Mouse (Mus musculus) lung, embryonic 15.5 days (tissue): ENCODE measurements around the gene Gm17651. TPM values are rescaled to one million over a fixed set of nuclear protein-coding genes. Genes with fewer than 3 reads are reported as not detected.

Experiments used
- ATAC-seq: fragments of 200-750 bp; cut with Nextera tagmentation; 2 replicates; pipeline ENCODE4 v1.8.0; 2017; ENCODE audit warnings: moderate number of reproducible peaks, borderline replicate concordance; ENCODE audit not compliant: low FRiP score, low TSS enrichment; ENCODE audit errors: extremely low read depth
- H3K27ac ChIP-seq: fragments of 300-500 bp; sonication (generic); 2 replicates; pipeline ENCODE4 v1.5.1; 2015; ENCODE audit warnings: moderate library complexity, mild to moderate bottlenecking, inconsistent platforms
- H3K27me3 ChIP-seq: fragments of 300-500 bp; sonication (generic); 2 replicates; pipeline ENCODE4 v1.6.1; 2015; ENCODE audit warnings: inconsistent platforms
- H3K36me3 ChIP-seq: fragments of 300-500 bp; sonication (generic); 2 replicates; pipeline ENCODE4 v1.6.1; 2015; ENCODE audit warnings: inconsistent platforms
- H3K4me1 ChIP-seq: fragments of 300-500 bp; sonication (generic); 2 replicates; pipeline ENCODE4 v1.6.1; 2015; ENCODE audit warnings: inconsistent platforms
- H3K4me2 ChIP-seq: fragments of 300-500 bp; sonication (generic); 2 replicates; pipeline ENCODE4 v1.6.1; 2015; ENCODE audit warnings: inconsistent platforms, mild to moderate bottlenecking, moderate library complexity
- H3K4me3 ChIP-seq: fragments of 300-500 bp; sonication (generic); 2 replicates; pipeline ENCODE4 v1.5.1; 2015; ENCODE audit warnings: mild to moderate bottlenecking, inconsistent platforms
- H3K9ac ChIP-seq: fragments of 300-500 bp; sonication (generic); 2 replicates; pipeline ENCODE4 v1.6.1; 2015; ENCODE audit warnings: inconsistent platforms
- H3K9me3 ChIP-seq: fragments of 300-500 bp; sonication (generic); 2 replicates; pipeline ENCODE4 v1.6.1; 2016; ENCODE audit warnings: inconsistent platforms
- WGBS: fragments of 180-500 bp; shearing (Covaris S2); methylation state at CpG from one replicate; pipeline ENCODE4 v1.1.7; 2015; 5-methylcytosine and 5-hydroxymethylcytosine counted together
- polyA plus RNA-seq: library from polyadenylated mRNA; unstranded; fragments of >200 nt; fragmentation: Nextera tagmentation; extraction: Ambion mirVana; gene quantifications from 2 replicates; pipeline ENCODE4 v1.2.1, GENCODE M21; 2015

Gm17651 gene
- polyA plus RNA-seq, 1 experiment from 2014 or later, result not detected

DNA sequence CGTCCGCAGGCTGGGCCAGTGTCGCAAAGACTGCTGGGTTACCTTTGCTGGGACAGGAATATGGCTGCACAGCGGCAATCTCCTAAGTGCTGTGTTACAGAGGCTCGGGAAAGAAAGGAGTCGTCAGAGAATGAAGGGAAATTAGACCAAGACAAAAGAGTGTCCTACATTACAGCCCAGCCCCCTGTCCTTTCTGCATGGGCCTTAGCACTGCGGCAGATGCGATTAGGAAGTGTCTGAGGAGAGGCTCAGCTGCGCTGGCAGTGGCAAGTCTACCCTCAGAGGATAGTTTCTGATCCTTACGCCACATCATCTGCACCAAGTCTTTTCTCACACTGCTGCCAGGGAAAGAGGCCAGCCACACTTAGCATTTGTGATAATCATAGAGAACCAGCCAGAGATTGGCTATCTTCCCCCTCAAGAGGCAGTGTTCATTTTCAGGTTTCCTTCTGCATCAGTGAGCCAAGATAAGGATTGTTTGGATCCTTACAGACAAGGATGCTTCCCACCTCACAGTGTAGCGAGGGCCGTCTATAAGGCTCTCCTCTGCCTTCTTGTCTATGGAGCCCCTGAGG, 17.0 kb upstream of the Gm17651 start:
- Histone ChIP-seq H3K27ac (no peak overlapping the region), H3K9ac (no peak overlapping the region), H3K4me3 (no peak overlapping the region), H3K27me3 (no peaks in the 10 kb centered on the region), H3K4me2 (no peak overlapping the region), H3K36me3 (no peaks in the 10 kb centered on the region), H3K9me3 (no peaks in the 10 kb centered on the region), H3K4me1 (peaks cover 21% of the 10 kb centered on the region)
- WGBS, result 57% methylated on average over 12 of the region's 12 CpGs
- no peak for ATAC-seq

DNA sequence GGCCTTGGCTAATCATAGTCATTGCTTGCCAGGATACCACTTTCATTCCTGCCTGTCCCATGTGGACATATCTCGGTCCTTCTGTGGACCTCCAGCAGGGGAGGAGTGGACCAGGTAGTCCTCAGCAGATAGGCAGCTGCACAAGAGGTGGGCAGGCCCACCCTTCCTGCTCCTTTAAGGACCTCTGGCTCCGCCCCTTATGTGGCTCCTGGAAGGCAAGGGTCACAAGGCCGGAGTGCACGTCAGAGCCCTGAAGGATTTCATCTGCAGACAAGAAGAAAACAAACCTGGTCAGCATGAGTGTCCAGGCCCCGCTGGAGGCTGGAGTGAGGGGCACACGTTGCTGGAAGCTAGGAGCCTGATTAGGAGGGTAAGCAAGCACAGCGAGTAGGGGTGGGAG, 16.1 kb upstream of the Gm17651 start:
- H3K27ac ChIP-seq, result no peak overlapping the region
- no peaks in the 10 kb centered on the region for H3K36me3 ChIP-seq
- no peak overlapping the region for H3K4me3 ChIP-seq
- H3K9me3 ChIP-seq, result no peaks in the 10 kb centered on the region
- no peaks in the 10 kb centered on the region for H3K27me3 ChIP-seq
- 38% methylated on average over 7 of the region's 7 CpGs for WGBS
- H3K4me2 ChIP-seq, result no peak overlapping the region
- no peak overlapping the region for H3K9ac ChIP-seq
- peaks cover 21% of the 10 kb centered on the region for H3K4me1 ChIP-seq
- peak; percentile 34; the same call in 1 of the 2 replicates for ATAC-seq

DNA sequence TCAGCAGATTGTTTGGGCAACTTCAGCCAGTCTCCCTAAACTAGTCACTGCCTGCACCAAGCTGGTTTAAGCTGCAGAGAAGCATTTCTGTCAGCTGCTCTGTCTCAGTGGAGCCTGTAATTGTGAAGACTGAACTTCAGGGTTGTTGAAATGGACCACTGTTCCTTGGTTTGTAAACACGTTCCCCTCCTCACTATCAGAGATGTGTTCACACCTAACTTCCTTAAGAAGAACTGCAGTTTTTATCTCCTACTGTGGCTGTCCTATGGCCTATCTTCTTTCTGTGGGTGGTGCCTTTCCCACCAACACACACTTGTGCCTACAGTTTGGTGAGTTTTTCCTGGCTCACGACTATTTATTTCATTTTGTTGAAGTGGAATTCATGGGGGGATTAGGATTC, 14.8 kb upstream of the Gm17651 start:
- Histone ChIP-seq H3K4me2 (no peak overlapping the region), H3K9ac (no peak overlapping the region), H3K27me3 (no peaks in the 10 kb centered on the region), H3K36me3 (no peaks in the 10 kb centered on the region), H3K9me3 (no peaks in the 10 kb centered on the region), H3K4me1 (peaks cover 22% of the 10 kb centered on the region), H3K27ac (no peak overlapping the region), H3K4me3 (no peak overlapping the region)
- ATAC-seq, result no peak
- WGBS, result 55% methylated on average over 2 of the region's 2 CpGs

DNA sequence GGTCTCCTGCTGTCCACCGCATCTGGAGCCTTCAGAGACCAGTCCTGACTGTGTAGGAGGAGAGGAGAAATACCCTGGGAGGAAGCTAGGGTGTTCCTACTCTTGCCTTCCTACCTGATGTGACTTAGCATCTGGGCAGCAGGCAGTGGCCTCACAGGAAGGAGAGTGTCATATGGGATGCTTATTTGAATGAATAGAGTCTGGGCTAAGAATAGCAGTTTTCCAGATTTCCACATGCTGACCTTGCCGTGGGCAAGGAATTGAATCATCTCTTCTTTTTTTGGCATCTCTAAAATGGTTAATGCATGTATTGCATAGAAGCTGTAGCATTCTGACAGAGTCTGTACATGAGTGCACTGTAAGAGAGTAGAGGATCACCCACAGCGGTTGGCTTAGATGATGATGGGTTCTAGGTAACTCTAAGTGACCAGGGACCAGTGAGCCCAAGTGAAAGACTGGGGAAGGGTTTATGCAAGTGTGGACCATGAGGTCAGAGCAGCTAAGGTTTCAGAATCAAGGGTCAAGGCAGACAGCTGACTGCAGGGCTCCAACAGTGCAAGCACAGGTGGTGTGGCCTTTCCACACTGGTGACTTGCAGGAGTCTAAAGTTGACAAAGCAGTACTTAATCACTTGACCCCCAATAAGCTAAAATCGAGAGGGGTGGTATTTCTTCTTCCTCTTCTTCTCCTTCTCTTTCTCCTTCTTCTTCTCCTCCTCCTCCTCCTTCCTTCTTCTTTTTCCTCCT, 12.1 kb upstream of the Gm17651 start:
- no peak overlapping the region for H3K9ac ChIP-seq
- H3K27ac ChIP-seq, result no peak overlapping the region
- H3K27me3 ChIP-seq, result no peaks in the 10 kb centered on the region
- H3K4me3 ChIP-seq, result no peak overlapping the region
- H3K9me3 ChIP-seq, result no peaks in the 10 kb centered on the region
- ATAC-seq, result no peak
- no peak overlapping the region for H3K4me2 ChIP-seq
- H3K4me1 ChIP-seq, result peaks cover 30% of the 10 kb centered on the region
- H3K36me3 ChIP-seq, result no peaks in the 10 kb centered on the region
- 79% methylated on average over 4 of the region's 4 CpGs for WGBS

DNA sequence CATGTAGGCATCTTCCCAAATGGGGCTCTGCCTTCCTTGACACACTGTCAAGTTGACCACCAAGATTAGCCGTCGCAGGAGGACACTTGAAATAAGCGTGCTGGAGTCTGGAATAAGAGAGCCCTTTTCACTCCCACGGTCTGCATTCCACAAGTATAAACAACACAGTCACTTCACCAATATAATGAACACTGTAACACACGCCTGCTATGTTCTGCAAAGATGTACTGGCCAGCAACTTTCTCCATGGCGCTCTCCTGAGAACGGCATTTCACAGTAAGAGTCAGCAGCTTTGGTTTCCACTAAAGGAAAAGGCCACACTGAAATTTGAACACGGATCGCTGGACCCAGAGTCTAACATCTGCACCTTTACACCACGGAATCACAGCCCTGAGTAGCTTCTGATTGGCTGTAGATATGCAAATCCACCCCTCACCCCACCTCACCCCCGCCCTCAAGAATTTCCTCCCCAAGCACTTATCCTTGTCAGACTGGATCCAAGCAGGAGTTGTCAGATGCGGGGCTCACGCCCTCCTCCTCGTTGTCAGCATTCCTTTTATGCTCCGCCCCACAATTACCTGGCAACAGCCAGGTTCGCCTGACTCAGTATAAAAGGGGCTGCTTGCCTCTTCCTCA, 9.2 kb upstream of the Gm17651 start:
- peak overlapping the region; percentile 36 for H3K4me2 ChIP-seq
- 8% methylated on average over 16 of the region's 16 CpGs for WGBS
- peak overlapping the region; percentile 54 for H3K27ac ChIP-seq
- no peaks in the 10 kb centered on the region for H3K36me3 ChIP-seq
- no peaks in the 10 kb centered on the region for H3K9me3 ChIP-seq
- no peak overlapping the region for H3K9ac ChIP-seq
- ATAC-seq, result peak; percentile 76
- H3K4me1 ChIP-seq, result peaks cover 32% of the 10 kb centered on the region
- no peaks in the 10 kb centered on the region for H3K27me3 ChIP-seq
- no peak overlapping the region for H3K4me3 ChIP-seq

DNA sequence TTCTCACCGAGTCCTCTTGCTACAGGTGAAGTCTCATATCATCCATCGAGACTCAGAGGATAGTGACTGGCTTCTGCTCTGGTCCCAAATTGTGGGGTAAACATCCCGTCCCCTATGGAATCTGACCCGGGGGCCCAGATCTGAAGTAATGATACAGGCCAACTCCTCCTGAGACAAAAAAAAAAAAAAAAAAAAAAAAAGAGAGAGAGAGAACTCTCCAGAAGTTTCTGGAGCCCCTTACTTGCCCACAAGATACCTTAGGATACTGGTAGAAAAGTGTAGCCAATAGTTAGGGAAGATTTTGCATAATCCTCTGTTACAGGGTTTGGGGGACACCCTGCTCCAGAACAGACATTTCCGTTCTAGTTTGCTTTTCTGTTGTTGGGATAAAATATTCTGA, 8.1 kb upstream of the Gm17651 start:
- WGBS, result 24% methylated on average over 5 of the region's 5 CpGs
- Histone ChIP-seq H3K27ac (no peak overlapping the region), H3K27me3 (no peaks in the 10 kb centered on the region), H3K4me1 (peaks cover 32% of the 10 kb centered on the region), H3K4me2 (peak overlapping the region; percentile 88), H3K36me3 (no peaks in the 10 kb centered on the region), H3K9ac (no peak overlapping the region), H3K9me3 (no peaks in the 10 kb centered on the region), H3K4me3 (peak overlapping the region; percentile 41; the same call in 1 of the 2 replicates)
- no peak for ATAC-seq

DNA sequence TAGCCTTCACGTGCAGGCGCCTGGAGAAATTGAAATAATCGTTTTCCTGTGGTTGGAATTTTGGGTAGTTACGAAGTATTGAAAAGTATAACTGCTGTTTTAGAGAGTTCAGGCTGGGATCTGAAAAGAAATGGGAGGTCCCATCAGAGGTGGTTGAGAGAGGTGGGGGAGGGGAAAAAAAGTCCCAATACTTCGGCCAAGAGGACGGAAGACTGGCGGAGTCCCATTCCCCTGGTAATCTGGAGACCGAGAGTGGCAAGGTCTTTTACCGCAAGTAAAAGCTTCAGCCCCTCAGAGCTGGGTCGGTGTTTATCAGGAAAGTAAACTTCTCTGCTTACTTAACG, 7.6 kb upstream of the Gm17651 start:
- Histone ChIP-seq H3K9me3 (no peaks in the 10 kb centered on the region), H3K27me3 (no peaks in the 10 kb centered on the region), H3K27ac (no peak overlapping the region), H3K4me2 (peak overlapping the region; percentile 88), H3K4me3 (peak overlapping the region; percentile 41), H3K4me1 (peaks cover 32% of the 10 kb centered on the region), H3K36me3 (no peaks in the 10 kb centered on the region), H3K9ac (no peak overlapping the region)
- WGBS, result 3% methylated on average over 11 of the region's 11 CpGs
- ATAC-seq, result no peak

DNA sequence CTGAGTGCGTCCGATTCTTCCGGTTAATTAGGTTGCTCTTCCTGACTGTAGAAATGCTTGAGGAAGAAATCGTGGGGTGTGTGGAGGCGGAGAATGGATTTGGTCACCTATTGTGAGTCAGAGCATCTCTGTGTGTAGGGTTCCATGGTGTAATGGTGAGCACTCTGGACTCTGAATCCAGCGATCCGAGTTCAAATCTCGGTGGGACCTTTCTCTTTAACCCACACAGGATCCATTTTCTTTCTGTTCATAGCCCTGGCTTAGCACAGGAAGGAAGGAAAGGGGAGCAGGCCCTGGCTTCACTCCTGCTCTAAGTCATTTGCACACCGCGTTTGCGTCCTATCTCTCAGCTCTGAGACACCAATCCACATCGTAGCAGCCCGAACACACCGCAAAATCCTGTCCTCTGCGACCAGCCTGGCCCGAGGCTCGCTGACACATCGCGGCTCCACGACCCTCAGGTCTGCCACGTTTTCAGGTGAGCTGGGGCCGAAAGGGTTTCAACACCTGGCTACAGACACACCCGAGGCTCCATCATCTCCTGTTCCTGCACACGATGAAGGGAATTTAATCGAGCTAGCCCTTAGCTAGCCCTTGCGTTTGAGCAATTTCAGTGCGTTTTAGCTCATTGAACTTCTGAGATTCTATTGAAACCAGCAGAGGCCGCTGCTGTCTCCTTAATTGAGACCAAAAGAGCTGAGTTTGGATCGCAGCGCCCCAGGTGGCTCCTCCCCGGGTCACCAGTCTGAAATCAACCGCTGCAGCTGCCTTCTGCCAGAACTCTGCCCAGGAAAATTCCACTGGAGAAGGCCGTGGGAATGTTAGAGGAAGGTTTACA, 7.0 kb upstream of the Gm17651 start:
- no peak for ATAC-seq
- peaks cover 32% of the 10 kb centered on the region for H3K4me1 ChIP-seq
- no peaks in the 10 kb centered on the region for H3K36me3 ChIP-seq
- H3K4me2 ChIP-seq, result peak overlapping the region; percentile 88
- H3K9me3 ChIP-seq, result no peaks in the 10 kb centered on the region
- no peak overlapping the region for H3K27ac ChIP-seq
- peak overlapping the region; percentile 41 for H3K4me3 ChIP-seq
- WGBS, result 2% methylated on average over 33 of the region's 33 CpGs
- no peaks in the 10 kb centered on the region for H3K27me3 ChIP-seq
- H3K9ac ChIP-seq, result peak overlapping the region; percentile 44

DNA sequence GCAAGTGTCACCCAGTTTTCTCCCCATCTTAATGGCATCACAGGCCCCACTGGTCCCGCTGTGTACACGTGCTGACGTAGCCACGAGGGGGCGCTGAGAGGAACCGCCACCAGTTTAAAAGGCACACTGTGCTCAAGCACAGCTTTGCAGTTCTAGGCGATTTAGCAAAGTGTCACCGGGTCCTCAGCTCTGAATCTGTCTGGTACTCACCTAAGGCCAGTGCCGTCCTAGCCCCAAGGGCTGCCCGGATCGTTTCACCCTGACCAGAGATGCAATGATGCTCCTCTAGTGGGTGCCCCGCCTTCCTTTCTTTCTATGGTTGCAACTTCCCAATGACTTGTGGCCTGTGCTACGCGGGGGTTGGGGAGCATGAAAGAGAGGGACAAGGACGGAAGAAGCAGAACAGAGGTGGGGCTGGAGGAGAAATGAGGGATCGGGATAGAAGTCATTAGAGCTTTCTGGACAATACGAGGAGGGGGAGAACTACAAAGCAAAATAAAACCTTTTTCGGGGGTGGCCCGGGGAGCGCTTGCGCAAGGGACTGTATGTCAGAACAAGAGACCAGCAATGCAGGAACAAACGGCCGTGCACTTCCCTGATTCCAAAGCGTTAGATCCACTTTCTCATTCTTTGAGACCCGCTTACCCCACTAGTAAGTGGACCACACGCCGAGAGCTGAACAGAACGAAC, 6.3 kb upstream of the Gm17651 start:
- Histone ChIP-seq H3K27ac (no peak overlapping the region), H3K27me3 (no peaks in the 10 kb centered on the region), H3K9ac (peak overlapping the region; percentile 44; the same call in 1 of the 2 replicates), H3K4me3 (peak overlapping the region; percentile 41), H3K9me3 (no peaks in the 10 kb centered on the region), H3K36me3 (no peaks in the 10 kb centered on the region), H3K4me1 (peaks cover 32% of the 10 kb centered on the region), H3K4me2 (peak overlapping the region; percentile 88)
- peak; percentile 64 for ATAC-seq
- 4% methylated on average over 28 of the region's 28 CpGs for WGBS

DNA sequence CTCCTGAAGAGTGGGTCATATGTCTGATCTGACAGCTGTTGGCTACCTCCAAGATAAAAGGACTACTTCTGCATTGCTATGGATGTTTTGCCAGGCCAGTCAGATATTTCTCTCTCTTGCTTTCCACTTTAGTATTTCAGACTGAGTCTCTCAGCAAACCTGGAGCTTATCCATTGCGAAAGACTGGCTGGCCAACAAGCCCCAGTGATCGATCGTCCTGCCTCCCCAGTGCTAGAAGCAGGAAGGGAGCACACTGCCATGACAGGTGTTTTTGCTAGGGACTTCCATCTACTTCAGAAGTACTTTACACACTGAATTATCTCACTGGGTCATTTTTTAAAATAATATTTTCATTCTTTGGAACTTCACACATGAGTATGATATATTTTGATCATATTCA, 3.9 kb upstream of the Gm17651 start:
- WGBS, result 77% methylated on average over 3 of the region's 3 CpGs
- Histone ChIP-seq H3K4me3 (no peak overlapping the region), H3K27ac (no peak overlapping the region), H3K4me2 (no peak overlapping the region), H3K9ac (no peak overlapping the region), H3K9me3 (no peaks in the 10 kb centered on the region), H3K27me3 (no peaks in the 10 kb centered on the region), H3K4me1 (peaks cover 21% of the 10 kb centered on the region), H3K36me3 (no peaks in the 10 kb centered on the region)
- ATAC-seq, result no peak

DNA sequence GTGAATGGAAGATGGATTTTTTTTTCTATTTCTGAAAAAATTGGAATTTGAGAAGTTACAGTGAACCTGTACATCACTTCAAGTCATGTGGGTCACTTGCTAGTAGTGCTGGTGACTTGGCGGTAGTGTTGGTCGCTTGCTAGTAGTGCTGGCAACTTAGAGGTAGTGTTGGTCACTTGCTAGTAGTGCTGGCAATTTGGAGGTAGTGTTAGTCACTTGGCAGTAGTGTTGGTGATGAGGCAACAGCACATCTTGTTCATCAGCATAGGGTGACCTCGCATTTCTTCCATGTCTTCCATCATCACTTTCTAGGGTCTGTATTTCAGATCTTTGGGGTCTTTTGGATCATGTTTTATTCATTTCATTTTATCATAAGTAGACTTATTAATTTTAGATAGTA, 1.6 kb upstream of the Gm17651 start:
- H3K4me1 ChIP-seq, result peaks cover 5% of the 10 kb centered on the region; the same call in 1 of the 2 replicates
- no peak overlapping the region for H3K9ac ChIP-seq
- peaks cover 3% of the 10 kb centered on the region; the same call in 1 of the 2 replicates for H3K36me3 ChIP-seq
- no peak overlapping the region for H3K4me2 ChIP-seq
- H3K27ac ChIP-seq, result no peak overlapping the region
- H3K4me3 ChIP-seq, result no peak overlapping the region
- H3K9me3 ChIP-seq, result no peaks in the 10 kb centered on the region
- no peak for ATAC-seq
- WGBS, result 92% methylated on average over 3 of the region's 3 CpGs
- H3K27me3 ChIP-seq, result no peaks in the 10 kb centered on the region
